Mouse (Mus musculus): ENCODE measurements around the gene Olfr1325. TPM values are rescaled to one million over a fixed set of nuclear protein-coding genes. Genes with fewer than 3 reads are reported as not detected.
"Not testable (repeated sequence)": the region's sequence is repeated elsewhere in the genome, so short reads cannot be mapped to it uniquely, and the experiment has no call there.

Gene Olfr1325
- total RNA-seq (2021), result not detected in 2 replicates
- long read RNA-seq, result 0 reads

GRCm38 (mm10) chrX:74592379-74592778, at the start of gene Olfr1325:
Gene Olfr1325 (plus strand): TSS chrX:74592679.
- no peak for DNase-seq

- no peak for DNase-seq
These were observed 17.7 kb upstream of the Olfr1325 start, which contains the start of gene Olfr1326-ps1 for GRCm38 (mm10) chrX:74574788-74575187. Gene Olfr1326-ps1 (minus strand): TSS chrX:74574888.

GRCm38 (mm10) chrX:74645466-74646323, 53.2 kb downstream of the Olfr1325 start, which contains the start of gene Gm5640:
Gene Gm5640 (minus strand): TSS chrX:74645635.
- peak; percentile 3 for DNase-seq

- not testable (repeated sequence) for DNase-seq
These were observed 53.9 kb downstream of the Olfr1325 start for GRCm38 (mm10) chrX:74646393-74646792.

Other genes starting within 250 kb of the Olfr1325 start
- 49.0 and 66.8 TPM in 2 replicates for gene Lage3, start 239.1 kb upstream of the Olfr1325 start, total RNA-seq (2021)
- 59.6 and 60.7 TPM in 2 replicates for gene Ubl4a, start 219.5 kb upstream of the Olfr1325 start, total RNA-seq (2021)
- gene Slc10a3, start 219.3 kb upstream of the Olfr1325 start, total RNA-seq (2021), result 18.0 and 20.4 TPM in 2 replicates
- gene Fam3a, start 199.4 kb upstream of the Olfr1325 start, total RNA-seq (2021), result 22.2 and 26.2 TPM in 2 replicates
- gene Ikbkg, start 199.4 kb upstream of the Olfr1325 start, total RNA-seq (2021), result 61.3 and 84.3 TPM in 2 replicates
- 144 and 163 TPM in 2 replicates for gene G6pdx, start 163.5 kb upstream of the Olfr1325 start, total RNA-seq (2021)
- gene Gm6880, start 111.3 kb upstream of the Olfr1325 start, total RNA-seq (2021), result not detected in 2 replicates
- not detected in 2 replicates for gene Olfr1326-ps1, start 17.8 kb upstream of the Olfr1325 start, total RNA-seq (2021)
- gene Gm5640, start 53.0 kb downstream of the Olfr1325 start, total RNA-seq (2021), result not detected in 2 replicates
- gene Gm6890, start 148.2 kb downstream of the Olfr1325 start, total RNA-seq (2021), result not detected in 2 replicates
- gene Gm5936, start 244.5 kb downstream of the Olfr1325 start, total RNA-seq (2021), result not detected in 2 replicates

Data from adrenal gland, postnatal 25 days (tissue).